Mouse (Mus musculus) spleen, postnatal 4 days (tissue): ENCODE data around the gene Cst6.
"Not testable (repeated sequence)": the region's sequence is repeated elsewhere in the genome, so short reads cannot be mapped to it uniquely, and the experiment has no call there.

Source experiments
- DNase-seq, 2 experiments: peaks; one replicate each; pipeline ENCODE4 v3.0.0; 2022; ENCODE audit warnings: low spot score in 2 of 2

The Cst6 gene

DNA sequence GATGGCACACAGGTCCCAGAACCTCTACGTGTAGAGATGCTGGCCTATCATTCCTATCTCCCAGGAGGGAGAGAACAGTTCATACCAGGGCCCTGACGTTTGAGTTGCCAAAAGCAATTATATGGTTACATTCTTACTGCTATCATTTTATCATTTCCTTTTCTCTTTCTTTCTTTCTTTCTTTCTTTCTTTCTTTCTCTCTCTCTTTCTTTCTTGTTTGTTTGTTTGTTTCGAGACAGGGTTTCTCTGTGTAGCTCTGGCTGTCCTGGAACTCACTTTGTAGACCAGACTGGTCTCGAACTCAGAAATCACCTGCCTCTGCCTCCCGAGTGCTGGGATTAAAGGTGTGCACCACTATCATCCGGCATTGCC is at the start of gene Cst6:
Gene Cst6 (minus strand): TSS at position 73 of the 372 bp plus-strand sequence.
- not testable (repeated sequence) for DNase-seq

DNA sequence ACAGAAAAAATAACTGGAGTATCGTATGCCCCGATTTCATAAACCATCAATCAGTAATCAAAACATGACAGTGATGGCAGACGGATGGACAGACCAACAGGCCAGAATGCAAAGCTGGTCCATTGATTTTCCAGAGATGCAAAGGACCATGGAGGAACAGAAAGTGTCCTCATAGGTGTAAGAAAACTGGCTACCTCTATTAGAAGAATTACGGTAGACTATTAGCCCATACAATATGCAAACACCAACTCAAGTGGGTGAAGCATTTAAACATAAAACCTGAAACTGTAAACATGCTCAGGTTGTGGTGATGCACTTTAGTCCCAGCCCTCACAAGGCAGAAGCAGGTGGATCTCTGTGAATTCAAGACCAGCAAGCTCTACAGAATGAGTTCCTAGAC is 46.0 kb upstream of the Cst6 start:
- no peak for DNase-seq

GRCm38 (mm10) chr19:5394168-5394567 is 44.8 kb upstream of the Cst6 start:
- no peak for DNase-seq

DNA sequence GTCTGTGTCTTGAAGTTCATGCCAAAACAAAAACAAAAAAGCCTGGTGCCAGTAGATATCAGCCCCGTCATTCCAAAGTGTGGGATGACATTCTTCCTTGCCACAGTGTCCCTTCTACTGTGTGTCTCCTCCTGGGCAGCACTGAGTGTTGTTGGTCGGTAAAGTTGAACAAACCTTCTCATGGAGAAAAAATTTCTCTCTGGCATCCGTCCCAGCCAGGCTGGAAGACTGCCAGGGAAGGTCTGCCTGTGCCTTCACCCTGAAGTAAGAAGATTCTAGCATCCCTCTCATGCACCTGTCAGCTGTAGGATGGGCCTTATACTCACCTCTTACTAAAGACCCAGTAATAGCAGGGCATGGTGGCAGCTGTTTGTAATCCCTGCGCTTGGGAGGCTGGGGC is 43.5 kb upstream of the Cst6 start:
- no peak for DNase-seq

- no peak for DNase-seq
Observed at GRCm38 (mm10) chr19:5390416-5390815, 41.0 kb upstream of the Cst6 start.

DNA sequence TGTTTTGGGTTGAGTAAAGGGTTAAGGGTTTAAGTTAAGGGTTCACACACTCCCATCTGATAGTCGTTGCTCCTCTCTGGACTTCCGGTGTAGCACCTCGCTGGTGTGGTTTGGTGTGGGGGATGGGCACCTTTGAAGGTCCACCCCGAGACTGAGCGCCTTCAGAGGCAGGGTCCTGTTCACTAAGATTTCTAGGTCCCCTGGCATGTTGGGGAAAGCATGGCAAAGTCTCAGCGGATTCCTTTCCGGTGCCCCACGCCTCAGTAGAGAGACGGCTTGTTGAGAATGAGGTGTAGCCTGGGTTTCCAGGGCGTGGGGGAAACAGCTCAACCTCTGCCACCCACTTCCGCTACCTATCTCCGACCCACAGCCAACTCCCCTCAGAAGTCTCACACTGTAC is 40.3 kb upstream of the Cst6 start:
- peak; percentile 54 to 83 for DNase-seq

DNA sequence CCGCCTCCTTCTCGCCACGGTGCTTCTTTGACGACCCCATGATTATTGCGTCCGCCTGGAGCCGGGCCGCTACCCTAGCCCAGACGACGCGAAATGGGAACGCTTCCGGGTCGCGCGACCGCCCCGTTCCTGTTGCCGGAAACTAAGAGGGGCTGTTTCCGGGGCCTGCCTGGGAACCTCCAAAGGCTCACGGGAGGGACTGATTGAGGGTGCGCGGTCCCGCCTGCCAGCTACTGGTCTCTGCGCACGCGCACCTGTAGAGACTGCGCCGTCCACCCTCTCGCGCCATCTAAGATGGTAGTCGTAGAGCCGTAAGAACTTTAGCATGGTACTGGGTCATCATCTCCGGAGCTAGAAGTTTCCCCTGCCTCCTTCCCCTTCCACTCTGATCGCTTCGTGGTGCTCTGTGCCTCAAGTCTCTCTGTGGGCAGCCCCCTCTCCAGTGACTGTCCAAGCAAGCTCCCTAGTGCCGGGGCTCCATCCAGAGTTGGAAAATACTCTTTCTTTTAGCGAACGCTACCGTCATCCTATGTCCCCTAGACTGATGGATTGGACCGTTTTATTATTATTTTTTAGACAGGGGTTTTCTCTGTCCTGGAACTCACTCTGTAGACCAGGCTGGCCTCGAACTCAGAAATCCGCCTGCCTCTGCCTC is 39.3 kb upstream of the Cst6 start, which contains the start of gene Sart1:
Gene Sart1 (minus strand): TSS at position 116 of the 655 bp plus-strand sequence.
- peak; percentile 93 to 96 for DNase-seq

DNA sequence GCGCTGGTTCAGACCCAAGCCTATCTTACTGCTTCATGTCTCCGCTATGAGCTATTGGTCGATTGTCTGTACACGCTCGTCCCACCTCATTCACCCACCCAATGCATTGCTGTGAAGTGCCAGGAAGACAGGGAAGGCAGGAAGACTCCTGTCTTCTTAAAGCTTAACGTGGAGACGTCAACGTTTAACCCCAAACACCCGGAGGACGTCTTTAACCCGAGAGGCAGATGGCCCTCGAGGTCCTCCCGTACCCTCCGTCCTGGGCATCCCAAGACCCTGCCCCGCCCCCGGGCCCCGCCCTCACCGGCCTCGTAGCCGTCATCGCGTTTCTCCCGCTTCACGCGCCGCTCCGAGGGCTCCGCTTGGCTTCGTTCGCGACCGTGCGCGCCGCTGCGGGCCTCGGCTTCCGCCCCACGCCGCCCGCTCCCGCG is 38.7 kb upstream of the Cst6 start:
- peak in 1 of 2 experiments; percentile 42 for DNase-seq

DNA sequence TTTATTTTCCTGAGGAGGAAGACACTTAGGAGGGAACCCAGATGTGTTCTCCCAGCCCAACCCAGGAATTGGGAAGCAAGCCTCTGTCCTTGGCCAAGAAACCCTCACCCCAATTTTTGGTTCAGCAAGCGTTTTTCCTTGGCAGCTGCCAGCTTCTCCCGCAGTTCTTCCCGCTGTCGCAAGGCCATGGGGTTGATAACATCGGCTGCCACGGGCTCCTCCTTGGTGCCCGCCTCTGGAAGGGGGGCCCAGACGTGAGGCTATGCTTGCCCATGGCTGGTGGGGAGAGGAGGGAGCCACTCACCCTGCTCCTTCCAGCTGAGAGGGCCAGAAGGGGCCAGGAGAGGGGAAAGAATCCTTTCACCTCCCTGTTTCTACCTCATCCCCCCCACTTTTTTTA is 35.3 kb upstream of the Cst6 start:
- no peak for DNase-seq

GRCm38 (mm10) chr19:5383326-5383725 is 34.0 kb upstream of the Cst6 start:
- no peak for DNase-seq

GRCm38 (mm10) chr19:5377446-5377845 is 28.1 kb upstream of the Cst6 start:
- no peak for DNase-seq

- DNase-seq, result no peak
Observed at GRCm38 (mm10) chr19:5374748-5375147, 25.4 kb upstream of the Cst6 start.

- DNase-seq, result no peak
Observed at GRCm38 (mm10) chr19:5374177-5374576, 24.8 kb upstream of the Cst6 start.

DNA sequence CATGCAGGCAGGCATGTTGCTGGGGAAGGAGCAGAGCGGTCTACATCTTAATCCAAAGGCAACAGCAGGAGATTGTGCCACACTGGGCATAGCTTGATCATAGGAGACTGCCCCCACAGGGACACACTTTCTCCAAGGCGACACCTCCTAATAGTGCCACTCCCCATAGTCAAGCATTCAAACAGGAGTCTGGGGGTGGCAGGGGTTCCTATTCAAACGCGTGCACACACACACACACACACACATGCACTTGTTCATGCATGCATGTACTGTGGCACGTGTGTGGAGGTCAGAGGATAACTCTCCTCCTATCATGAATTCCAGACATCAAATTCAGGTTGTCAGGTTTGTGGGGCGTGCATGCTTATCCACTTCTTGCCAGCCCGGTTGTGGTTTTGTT is 23.4 kb upstream of the Cst6 start:
- no peak for DNase-seq

- DNase-seq, result no peak
Observed at GRCm38 (mm10) chr19:5370932-5371331, 21.6 kb upstream of the Cst6 start.

GRCm38 (mm10) chr19:5367455-5367854 is 18.1 kb upstream of the Cst6 start:
- DNase-seq, result no peak

GRCm38 (mm10) chr19:5367053-5367359 is 17.6 kb upstream of the Cst6 start, which contains the start of gene Banf1:
Gene Banf1, minus strand, starts transcription at chr19:5367168.
- DNase-seq, result no peak

DNA sequence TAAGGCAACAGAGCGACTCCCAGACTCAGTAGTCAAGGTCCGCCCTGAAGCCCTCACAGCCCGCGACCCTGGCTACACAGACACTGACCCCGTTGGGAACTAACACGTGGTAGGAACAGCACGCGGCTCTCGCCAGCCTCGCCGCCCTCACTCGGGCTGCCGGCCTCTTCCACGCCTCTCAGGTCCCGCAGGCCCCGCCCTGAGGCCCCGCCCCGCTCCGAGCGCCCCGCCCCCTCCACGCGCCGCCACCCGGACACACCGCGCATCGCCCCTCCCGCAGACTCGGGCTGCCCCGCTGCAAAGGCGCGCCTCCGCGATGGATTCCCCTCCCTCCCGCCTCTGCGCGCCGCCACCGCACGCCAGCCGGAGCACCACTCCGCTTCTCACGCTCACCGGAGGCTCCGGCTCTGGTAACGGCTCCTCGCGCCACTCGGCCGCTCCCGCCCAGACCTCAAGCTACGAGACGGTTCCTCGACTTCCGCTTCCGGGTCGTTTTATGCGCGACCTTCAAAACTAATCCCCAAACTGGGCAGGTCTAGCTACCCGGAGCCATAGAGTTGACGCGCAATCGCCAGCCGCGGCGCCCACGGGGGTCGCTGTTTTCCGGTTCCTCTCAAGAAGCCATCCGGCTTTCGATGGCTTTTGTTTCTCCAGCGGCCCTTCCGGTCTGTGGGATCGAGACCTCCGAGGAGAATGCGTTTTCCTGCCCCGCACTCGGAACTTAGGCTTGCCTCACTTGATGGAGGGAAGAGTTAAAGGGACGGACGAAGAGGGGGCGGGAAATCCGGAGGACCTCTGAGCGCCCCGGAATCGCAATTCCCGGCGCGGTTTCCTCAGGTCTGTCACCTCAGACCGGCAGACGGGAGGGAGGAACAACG is 17.0 kb upstream of the Cst6 start, which contains the start of gene Eif1ad:
Gene Eif1ad (plus strand): TSS at position 567 of the 878 bp plus-strand sequence.
- DNase-seq, result peak; percentile 93 to 96

DNA sequence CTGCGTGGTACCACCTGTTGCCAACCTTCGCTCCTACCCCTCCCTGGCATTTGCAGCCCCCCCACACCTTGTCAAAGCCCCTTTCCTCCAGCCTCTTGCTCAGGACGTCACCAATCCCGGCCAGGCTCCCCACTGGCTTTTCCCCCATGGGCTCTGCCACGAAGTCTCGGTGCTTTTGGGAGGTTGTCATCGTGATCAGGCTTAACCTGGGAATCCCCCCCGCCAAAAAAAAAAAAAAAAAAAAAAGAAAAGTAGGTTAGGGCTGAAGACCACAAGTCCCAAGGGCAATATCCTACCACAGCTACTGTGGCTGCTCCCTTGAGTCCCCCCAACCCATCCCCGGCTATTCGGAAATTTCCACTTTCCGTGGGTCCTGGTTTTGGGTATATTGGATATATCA is 16.4 kb upstream of the Cst6 start:
- DNase-seq, result no peak

- no peak for DNase-seq
Observed at GRCm38 (mm10) chr19:5364124-5364523, 14.8 kb upstream of the Cst6 start.

GRCm38 (mm10) chr19:5362186-5362585 is 12.8 kb upstream of the Cst6 start:
- no peak for DNase-seq

GRCm38 (mm10) chr19:5356080-5356479 is 6.7 kb upstream of the Cst6 start:
- DNase-seq, result no peak

- DNase-seq, result no peak
Observed at GRCm38 (mm10) chr19:5353609-5354008, 4.2 kb upstream of the Cst6 start.
